Mouse (Mus musculus): ENCODE results near the gene 4930524B15Rik.

DNA sequence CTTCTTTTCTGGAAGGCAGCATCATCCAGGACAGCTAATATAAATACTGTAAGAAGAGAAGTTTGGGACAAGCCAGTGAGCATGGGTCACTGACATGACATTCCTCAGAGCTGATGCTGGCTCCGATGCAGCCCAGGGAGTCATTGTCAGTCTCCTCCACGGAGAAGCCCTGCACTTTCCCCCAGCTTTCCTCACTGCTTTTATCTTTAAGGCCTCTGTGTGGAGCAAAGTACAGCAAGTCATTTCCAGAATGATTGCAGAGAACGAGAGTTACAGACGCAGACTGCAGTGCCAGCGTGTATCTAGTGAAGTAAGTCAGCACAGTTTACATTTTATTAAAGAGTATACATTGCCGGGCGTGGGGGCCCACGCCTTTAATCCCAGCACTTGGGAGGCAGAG lies 9.4 kb downstream of the 4930524B15Rik start:
- TF ChIP-seq CTCF (IDR thresholded peaks at IDR 0.05; ENCODE audit: borderline replicate concordance, control insufficient read depth, extremely low read depth, insufficient read depth, low read length, poor library complexity) (no peak), POLR2A (IDR thresholded peaks at IDR 0.05; ENCODE audit: control insufficient read depth, extremely low read depth, insufficient read depth, low read length, poor library complexity) (no peak)
